Mouse (Mus musculus) embryo, embryonic 11.5 days (tissue): ENCODE results near the gene Trpc3.
A peak's percentile ranks its signal among the peaks of the same experiment; 100 is the strongest.
"Not testable (repeated sequence)": the region's sequence is repeated elsewhere in the genome, so short reads cannot be mapped to it uniquely, and the experiment has no call there.

ENCODE experiments used
- DNase-seq: peaks from one replicate; pipeline ENCODE4 v3.0.0-alpha.2; 2012; ENCODE audit warnings: low read depth, low spot score

Gene Trpc3

DNA sequence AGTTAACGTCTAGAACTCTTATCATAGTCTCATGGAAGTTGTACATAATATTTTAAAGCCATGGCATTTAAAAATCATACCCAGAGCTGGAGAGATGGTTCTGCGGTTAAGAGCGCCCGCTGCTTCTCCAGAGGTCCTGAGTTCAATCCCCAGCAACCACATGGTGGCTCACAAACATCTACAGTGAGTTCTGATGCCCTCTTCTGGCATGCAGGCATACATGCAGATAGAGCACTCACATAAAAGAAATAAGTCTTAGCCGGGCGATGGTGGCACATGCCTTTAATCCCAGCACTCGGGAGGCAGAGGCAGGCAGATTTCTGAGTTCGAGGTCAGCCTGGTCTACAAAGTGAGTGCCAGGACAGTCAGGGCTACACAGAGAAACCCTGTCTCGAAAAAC lies 90.2 kb downstream of the Trpc3 start:
- not testable (repeated sequence) for DNase-seq

DNA sequence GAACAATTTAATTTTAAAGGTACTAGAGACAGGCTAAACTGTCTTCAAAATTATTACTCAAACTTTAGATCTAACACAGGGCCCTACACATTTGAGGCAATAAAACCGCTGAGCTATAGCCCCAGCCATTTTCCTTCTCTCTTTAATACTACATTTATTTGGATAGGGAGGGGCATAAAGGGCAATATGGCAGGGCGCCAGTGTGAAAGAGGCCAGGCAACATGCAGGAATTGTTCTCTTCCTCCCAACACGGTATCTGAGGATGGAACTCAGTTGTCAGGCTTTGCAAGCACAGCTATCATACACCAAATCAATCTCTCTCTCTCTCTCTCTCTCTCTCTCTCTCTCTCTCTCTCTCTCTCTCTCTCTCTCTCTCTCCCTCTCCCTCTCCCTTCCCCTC lies 91.2 kb downstream of the Trpc3 start:
- DNase-seq, result no peak

DNA sequence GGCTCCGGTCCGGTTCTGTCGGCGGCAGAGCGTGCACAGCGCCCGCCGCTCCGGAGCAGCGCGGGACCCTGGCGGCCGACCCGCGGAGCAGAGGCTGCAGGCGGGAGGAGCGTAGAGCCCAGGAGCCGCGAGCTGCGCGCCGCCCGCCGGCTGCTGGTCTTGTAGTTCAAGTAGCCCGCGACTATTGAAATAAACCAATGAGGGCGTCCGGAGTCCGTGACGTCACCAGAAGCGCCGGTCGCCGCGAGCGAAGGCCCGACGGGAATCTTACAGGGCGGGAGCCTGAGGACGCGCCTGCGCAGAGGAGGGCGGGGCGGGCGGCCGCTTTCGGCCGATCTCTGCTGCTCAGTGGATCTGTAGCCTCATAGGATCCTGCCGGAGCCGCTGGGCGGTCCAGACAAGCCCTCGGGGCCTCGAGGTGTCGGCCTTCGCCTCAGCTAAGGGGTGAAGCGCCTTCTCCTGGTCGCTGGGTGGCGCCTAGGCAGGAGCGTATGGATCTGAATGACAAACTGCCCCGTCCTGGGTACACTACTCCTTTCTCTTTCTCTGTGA lies 118.1 kb downstream of the Trpc3 start, which contains the start of gene Ccna2:
TSS of gene Ccna2 (minus strand) at position 324 of the 552 bp plus-strand sequence.
- peak; percentile 99 for DNase-seq

DNA sequence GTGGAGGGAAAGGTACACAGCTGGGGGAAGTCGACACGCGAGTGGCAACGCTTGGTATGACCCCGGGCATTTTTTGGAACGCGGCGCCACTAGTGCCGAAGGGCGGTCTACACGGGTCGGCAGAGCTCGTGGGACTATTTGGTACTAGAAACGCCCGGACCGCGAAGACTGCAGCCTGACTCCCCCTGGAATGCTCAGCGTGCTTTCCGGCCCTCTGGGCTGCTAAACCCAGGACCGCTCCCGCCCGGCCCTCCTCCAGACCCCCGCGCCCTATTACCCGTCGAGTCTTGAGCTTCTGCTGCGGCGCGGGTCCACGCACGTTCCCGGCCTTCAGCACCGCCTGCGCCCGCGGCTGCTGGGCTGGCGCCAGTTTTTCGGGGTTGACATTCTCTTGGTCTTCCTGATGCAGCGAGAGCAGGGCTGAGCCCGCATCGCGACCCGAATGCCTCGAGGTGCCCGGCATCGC lies 118.6 kb downstream of the Trpc3 start:
- DNase-seq, result no peak
